Mouse (Mus musculus): ENCODE results near the gene Scd2.

DNA sequence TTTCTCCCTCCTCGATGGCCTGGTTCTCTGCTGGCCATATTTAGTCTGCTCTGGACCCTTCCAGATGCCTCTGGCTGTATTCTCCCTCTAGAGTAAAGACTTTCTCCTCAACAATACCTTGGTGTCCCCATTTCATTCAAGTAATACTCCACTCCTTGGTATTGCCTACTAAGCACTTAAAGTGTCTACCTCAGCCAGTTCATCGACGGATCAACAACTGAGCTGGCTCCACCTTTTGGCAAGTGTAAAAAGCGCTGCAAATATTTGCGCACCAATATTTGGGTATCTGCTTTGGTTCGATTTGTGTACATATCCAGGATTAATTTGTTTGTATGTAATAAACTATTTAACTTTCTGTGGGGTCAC, 27.0 kb upstream of the Scd2 start:
- TF ChIP-seq HCFC1 (IDR thresholded peaks at IDR 0.05; ENCODE audit: borderline replicate concordance, insufficient read depth, low read length) (no peak), MAFK (IDR thresholded peaks at IDR 0.05; ENCODE audit: insufficient read depth, low read depth, low read length) (peak; percentile 87), ZC3H11A (IDR thresholded peaks at IDR 0.05; ENCODE audit: borderline replicate concordance, low read depth, low read length) (no peak), CHD2 (IDR thresholded peaks at IDR 0.05; ENCODE audit: low read depth, low read length) (no peak; the same call in 1 of the 2 replicates), ZNF384 (IDR thresholded peaks at IDR 0.05; ENCODE audit: low read depth, low read length) (no peak)
